Mouse (Mus musculus): ENCODE results near the gene Praf2.
A peak's percentile ranks its signal among the peaks of the same experiment; 100 is the strongest.

DNA sequence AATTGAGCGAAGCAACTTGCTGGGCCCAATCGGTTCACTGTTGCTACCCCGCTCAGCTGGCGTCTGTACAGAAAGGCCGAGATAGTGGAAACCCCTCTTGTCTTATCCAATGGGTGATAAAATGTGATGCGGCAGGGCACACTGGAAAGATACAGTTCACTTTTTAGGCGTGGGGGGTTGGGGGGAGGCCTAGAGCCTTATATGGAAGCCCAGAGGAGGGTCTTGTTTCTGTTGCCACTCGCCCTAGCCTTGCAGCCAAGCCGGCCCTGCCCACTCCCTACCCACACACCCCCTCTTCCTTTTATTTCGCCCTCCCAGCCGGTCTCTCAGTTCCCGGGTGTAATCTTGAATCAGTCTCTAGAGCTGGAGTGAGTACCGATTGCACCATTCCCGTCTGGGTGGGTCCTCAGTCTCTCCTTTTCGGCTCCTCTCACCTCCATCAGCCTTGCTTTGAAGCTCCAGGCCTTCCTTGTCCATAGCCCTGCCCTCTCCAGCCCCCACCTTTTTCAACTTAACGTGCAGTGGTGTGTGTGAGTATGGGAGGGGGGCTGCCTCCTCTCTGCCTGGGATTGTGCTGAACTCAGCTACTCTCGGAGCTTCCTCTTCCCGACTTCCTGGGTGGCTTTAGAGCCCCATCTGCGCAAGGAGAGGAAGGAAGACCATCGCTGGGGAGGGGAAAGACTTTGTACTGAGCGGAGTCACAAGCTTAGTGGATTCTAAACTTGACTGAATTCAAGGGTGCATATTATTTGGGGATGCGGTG, 35.6 kb downstream of the Praf2 start:
- TF ChIP-seq ZC3H11A (IDR thresholded peaks at IDR 0.05; ENCODE audit: low read depth, low read length) (no peak), TAL1 (IDR thresholded peaks at IDR 0.05; ENCODE audit: low read length) (no peak), BHLHE40 (IDR thresholded peaks at IDR 0.05; ENCODE audit: borderline replicate concordance, low read depth, low read length) (no peak), CTCF (IDR thresholded peaks at IDR 0.05 in 2 of 3, conservative IDR thresholded peaks at IDR 0.05 in 1 of 3; ENCODE audit: control insufficient read depth in 1 of 3, insufficient read depth in 1 of 3, low read depth in 2 of 3, low read length in 3 of 3, poor library complexity in 1 of 3, severe bottlenecking in 1 of 3) (no peak), ZNF384 (IDR thresholded peaks at IDR 0.05; ENCODE audit: low read depth, low read length) (no peak), CHD2 (IDR thresholded peaks at IDR 0.05; ENCODE audit: low read length) (peak; percentile 26), TCF12 (IDR thresholded peaks at IDR 0.05; ENCODE audit: low read depth, low read length) (peak; percentile 65)
